Mouse (Mus musculus) embryo, embryonic 9.5 days (tissue): ENCODE measurements around the gene Fndc3a.

Experiments
- DNase-seq: peaks from one replicate; pipeline ENCODE4 v3.0.0-alpha.2; 2017; ENCODE audit errors: extremely low spot score

The Fndc3a gene

GRCm38 (mm10) chr14:72536392-72537017 is 173.3 kb downstream of the Fndc3a start:
- no peak for DNase-seq

- no peak for DNase-seq
Observed at GRCm38 (mm10) chr14:72533862-72534261, 175.9 kb downstream of the Fndc3a start.

- DNase-seq = peak; percentile 41
Observed at GRCm38 (mm10) chr14:72532028-72532917, 177.5 kb downstream of the Fndc3a start.

GRCm38 (mm10) chr14:72527126-72527525 is 182.7 kb downstream of the Fndc3a start:
- no peak for DNase-seq

- DNase-seq = no peak
Observed at GRCm38 (mm10) chr14:72519561-72519960, 190.2 kb downstream of the Fndc3a start.

GRCm38 (mm10) chr14:72518786-72519185 is 191.0 kb downstream of the Fndc3a start:
- no peak for DNase-seq

GRCm38 (mm10) chr14:72516376-72516775 is 193.4 kb downstream of the Fndc3a start:
- peak; percentile 64 for DNase-seq

GRCm38 (mm10) chr14:72506723-72507420 is 202.9 kb downstream of the Fndc3a start:
- DNase-seq = peak; percentile 34

GRCm38 (mm10) chr14:72506018-72506722 is 203.6 kb downstream of the Fndc3a start:
- peak; percentile 51 for DNase-seq

GRCm38 (mm10) chr14:72504985-72505384 is 204.8 kb downstream of the Fndc3a start:
- no peak for DNase-seq

GRCm38 (mm10) chr14:72503241-72503640 is 206.6 kb downstream of the Fndc3a start:
- no peak for DNase-seq

GRCm38 (mm10) chr14:72493775-72494174 is 216.0 kb downstream of the Fndc3a start:
- no peak for DNase-seq

GRCm38 (mm10) chr14:72491738-72492137 is 218.1 kb downstream of the Fndc3a start, which contains the start of gene Gm9195:
Gm9195 (minus strand) TSS chr14:72491838.
- DNase-seq = no peak

- DNase-seq = no peak
Observed at GRCm38 (mm10) chr14:72490367-72490766, 219.4 kb downstream of the Fndc3a start.
